Mouse (Mus musculus): ENCODE measurements around the gene Sgcd. TPM values are rescaled to one million over a fixed set of nuclear protein-coding genes. Genes with fewer than 3 reads are reported as not detected.

Gene Sgcd
- total RNA-seq, 1 experiment: 1.0 TPM

DNA sequence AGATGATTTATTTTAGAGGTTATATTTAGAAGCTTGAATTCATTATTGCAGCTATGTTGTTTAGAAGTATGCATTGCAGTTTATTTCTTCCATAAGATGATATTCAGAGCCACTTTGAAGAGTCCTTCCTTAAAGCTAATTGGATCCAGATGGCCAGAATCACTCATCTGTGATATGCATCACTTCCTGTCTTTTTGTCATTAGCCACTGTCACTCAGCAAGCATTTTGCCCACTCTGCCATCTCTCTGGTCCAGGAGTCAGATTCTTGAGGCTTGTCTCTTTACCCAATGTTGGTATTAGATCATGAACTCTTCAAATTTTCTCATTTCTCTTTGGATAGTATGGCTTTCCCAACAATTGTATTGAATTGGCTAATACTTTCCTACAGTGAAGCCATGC is 602.6 kb downstream of the Sgcd start:
- Histone ChIP-seq H3K4me1 (ENCODE audit: control insufficient read depth in 2 of 2, insufficient read depth in 2 of 2, low read length in 2 of 2, poor library complexity in 1 of 2) (no peaks in the 10 kb centered on the region), H3K4me3 (ENCODE audit: insufficient read depth in 1 of 2, low read depth in 1 of 2, low read length in 2 of 2, poor library complexity in 1 of 2, severe bottlenecking in 1 of 2) (no peak overlapping the region), H3K27ac (ENCODE audit: insufficient read depth, low read depth, low read length, poor library complexity, severe bottlenecking) (no peak overlapping the region), H3K9ac (ENCODE audit: insufficient read depth, low read depth, low read length, poor library complexity, severe bottlenecking) (no peak overlapping the region), H3K9me3 (ENCODE audit: control insufficient read depth, insufficient read depth, low read depth, low read length) (no peaks in the 10 kb centered on the region), H3K36me3 (ENCODE audit: control insufficient read depth, insufficient read depth, low read length, poor library complexity, severe bottlenecking) (no peaks in the 10 kb centered on the region)
- no peak for TF ChIP-seq ZNF384 (IDR thresholded peaks at IDR 0.05; ENCODE audit: low read depth, low read length)
- no peak for TF ChIP-seq ZC3H11A (IDR thresholded peaks at IDR 0.05; ENCODE audit: borderline replicate concordance, low read depth, low read length)
- TF ChIP-seq MAFK (IDR thresholded peaks at IDR 0.05; ENCODE audit: insufficient read depth, low read depth, low read length): no peak
- TF ChIP-seq HCFC1 (IDR thresholded peaks at IDR 0.05; ENCODE audit: borderline replicate concordance, insufficient read depth, low read length): no peak
- no peak for TF ChIP-seq CHD2 (IDR thresholded peaks at IDR 0.05; ENCODE audit: low read depth, low read length)
- no peak for DNase-seq (ENCODE audit: low read depth, low spot score)
- in situ Hi-C loops (cut with MboI; ENCODE audit: low sequenced_read_pairs in 2 of 2, unreplicated experiment in 2 of 2): no loop called here

DNA sequence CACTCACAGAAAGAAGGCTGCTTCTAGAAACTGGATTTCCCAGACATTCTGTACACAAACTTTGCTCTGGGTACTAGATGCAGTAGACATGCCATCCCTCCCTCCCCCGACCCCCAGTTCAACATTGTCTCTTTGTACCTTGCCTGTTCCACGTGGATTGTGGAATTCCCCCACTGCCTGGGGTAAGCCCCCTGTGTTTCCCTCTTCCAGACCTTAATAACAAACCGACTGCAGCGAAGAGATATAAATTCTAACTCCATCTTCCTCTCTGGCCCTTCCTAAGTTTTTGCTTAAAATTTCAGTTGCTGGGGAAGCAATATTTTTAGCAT is 609.2 kb downstream of the Sgcd start:
- TF ChIP-seq ZC3H11A (IDR thresholded peaks at IDR 0.05; ENCODE audit: borderline replicate concordance, low read depth, low read length): no peak
- no peak for TF ChIP-seq CHD2 (IDR thresholded peaks at IDR 0.05; ENCODE audit: low read depth, low read length)
- TF ChIP-seq MAFK (IDR thresholded peaks at IDR 0.05; ENCODE audit: insufficient read depth, low read depth, low read length): no peak
- TF ChIP-seq ZNF384 (IDR thresholded peaks at IDR 0.05; ENCODE audit: low read depth, low read length): no peak
- no peak for TF ChIP-seq HCFC1 (IDR thresholded peaks at IDR 0.05; ENCODE audit: borderline replicate concordance, insufficient read depth, low read length)
- no peak overlapping the region for H3K27ac ChIP-seq (ENCODE audit: insufficient read depth, low read depth, low read length, poor library complexity, severe bottlenecking)
- H3K36me3 ChIP-seq (ENCODE audit: control insufficient read depth, insufficient read depth, low read length, poor library complexity, severe bottlenecking): no peaks in the 10 kb centered on the region
- H3K4me1 ChIP-seq (ENCODE audit: control insufficient read depth in 2 of 2, insufficient read depth in 2 of 2, low read length in 2 of 2, poor library complexity in 1 of 2): peaks cover 3 to 4% of the 10 kb centered on the region in 2 experiments; a peak in 2 of 4 replicates
- H3K4me3 ChIP-seq (ENCODE audit: insufficient read depth in 1 of 2, low read depth in 1 of 2, low read length in 2 of 2, poor library complexity in 1 of 2, severe bottlenecking in 1 of 2): peak overlapping the region in 1 of 2 experiments; percentile 23; a peak in 1 of 4 replicates
- in situ Hi-C loops (cut with MboI; ENCODE audit: low sequenced_read_pairs in 2 of 2, unreplicated experiment in 2 of 2): no loop called here
- no peak overlapping the region for H3K9ac ChIP-seq (ENCODE audit: insufficient read depth, low read depth, low read length, poor library complexity, severe bottlenecking)
- no peaks in the 10 kb centered on the region for H3K9me3 ChIP-seq (ENCODE audit: control insufficient read depth, insufficient read depth, low read depth, low read length)
- no peak for DNase-seq (ENCODE audit: low read depth, low spot score)

DNA sequence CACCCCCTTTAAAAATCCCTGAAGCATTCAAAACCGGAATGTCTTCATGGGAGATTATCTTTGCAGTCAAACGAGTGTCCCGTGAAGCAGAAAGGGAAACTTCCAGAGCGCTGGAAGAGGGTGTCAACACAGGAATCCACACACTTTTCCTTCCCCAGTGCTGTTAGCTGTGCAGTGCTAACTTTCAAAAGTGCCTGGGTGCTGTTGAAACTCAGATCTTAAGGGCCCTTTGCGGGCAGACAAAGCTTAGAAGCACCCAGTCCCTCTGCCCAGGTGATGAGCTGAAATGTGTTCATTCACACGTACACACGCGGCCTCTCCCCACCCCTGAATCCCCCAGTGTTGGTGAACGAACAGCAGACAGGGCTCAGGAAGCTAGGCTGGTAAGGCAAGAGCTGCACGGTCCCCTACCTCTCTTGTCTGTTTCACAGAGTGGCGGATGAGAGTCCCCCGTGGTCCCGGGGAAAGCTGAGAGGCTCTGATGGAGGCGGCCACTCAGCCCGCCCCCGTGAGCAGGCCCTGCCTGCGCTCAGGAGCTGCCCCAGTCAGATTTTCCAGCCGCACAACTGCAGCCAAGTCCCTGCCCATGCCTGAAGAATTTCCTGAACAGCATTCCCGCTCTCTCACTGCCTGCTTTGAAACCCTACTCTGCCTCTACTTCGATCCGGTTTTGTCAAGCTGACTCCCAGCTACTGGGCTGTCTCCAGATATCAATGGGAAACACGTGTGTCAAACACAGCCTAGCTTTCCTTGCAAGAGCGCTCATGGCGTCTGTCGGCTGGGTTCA is 609.7 kb downstream of the Sgcd start:
- in situ Hi-C loops (cut with MboI; ENCODE audit: low sequenced_read_pairs in 2 of 2, unreplicated experiment in 2 of 2): no loop called here
- TF ChIP-seq CHD2 (IDR thresholded peaks at IDR 0.05; ENCODE audit: low read depth, low read length) (no peak), ZNF384 (IDR thresholded peaks at IDR 0.05; ENCODE audit: low read depth, low read length) (no peak), MAFK (IDR thresholded peaks at IDR 0.05; ENCODE audit: insufficient read depth, low read depth, low read length) (no peak), ZC3H11A (IDR thresholded peaks at IDR 0.05; ENCODE audit: borderline replicate concordance, low read depth, low read length) (no peak), HCFC1 (IDR thresholded peaks at IDR 0.05; ENCODE audit: borderline replicate concordance, insufficient read depth, low read length) (no peak)
- Histone ChIP-seq H3K4me1 (ENCODE audit: control insufficient read depth in 2 of 2, insufficient read depth in 2 of 2, low read length in 2 of 2, poor library complexity in 1 of 2) (peaks cover 3 to 4% of the 10 kb centered on the region in 2 experiments; a peak in 2 of 4 replicates), H3K4me3 (ENCODE audit: insufficient read depth in 1 of 2, low read depth in 1 of 2, low read length in 2 of 2, poor library complexity in 1 of 2, severe bottlenecking in 1 of 2) (peak overlapping the region; percentile 23 to 27; a peak in 3 of 4 replicates), H3K27ac (ENCODE audit: insufficient read depth, low read depth, low read length, poor library complexity, severe bottlenecking) (no peak overlapping the region), H3K9me3 (ENCODE audit: control insufficient read depth, insufficient read depth, low read depth, low read length) (no peaks in the 10 kb centered on the region), H3K36me3 (ENCODE audit: control insufficient read depth, insufficient read depth, low read length, poor library complexity, severe bottlenecking) (no peaks in the 10 kb centered on the region), H3K9ac (ENCODE audit: insufficient read depth, low read depth, low read length, poor library complexity, severe bottlenecking) (peak overlapping the region; percentile 10; the same call in 1 of the 2 replicates)
- peak; percentile 31 for DNase-seq (ENCODE audit: low read depth, low spot score)

DNA sequence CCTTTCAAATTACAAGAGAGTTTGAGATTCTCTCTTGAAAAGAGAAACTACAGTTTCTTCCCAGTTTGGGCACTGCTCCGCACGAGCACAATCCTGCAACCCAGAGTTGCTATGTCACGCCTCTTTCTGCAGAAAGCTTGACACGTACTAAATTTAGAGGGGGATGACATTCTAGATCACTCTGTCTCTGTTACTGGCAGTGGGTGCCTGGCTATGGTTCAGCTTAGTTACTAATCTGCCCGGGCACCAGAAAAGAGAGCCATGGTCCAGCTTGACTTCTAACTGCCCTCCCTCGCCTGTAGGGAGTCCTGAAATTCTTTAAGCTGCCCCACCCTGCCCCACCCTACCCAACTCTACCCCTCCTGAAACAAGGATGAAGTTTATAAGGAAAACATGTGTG is 611.3 kb downstream of the Sgcd start:
- TF ChIP-seq MAFK (IDR thresholded peaks at IDR 0.05; ENCODE audit: insufficient read depth, low read depth, low read length): no peak
- TF ChIP-seq ZNF384 (IDR thresholded peaks at IDR 0.05; ENCODE audit: low read depth, low read length): no peak
- TF ChIP-seq ZC3H11A (IDR thresholded peaks at IDR 0.05; ENCODE audit: borderline replicate concordance, low read depth, low read length): no peak
- TF ChIP-seq CHD2 (IDR thresholded peaks at IDR 0.05; ENCODE audit: low read depth, low read length): no peak
- no peak for TF ChIP-seq HCFC1 (IDR thresholded peaks at IDR 0.05; ENCODE audit: borderline replicate concordance, insufficient read depth, low read length)
- Histone ChIP-seq H3K9ac (ENCODE audit: insufficient read depth, low read depth, low read length, poor library complexity, severe bottlenecking) (no peak overlapping the region), H3K9me3 (ENCODE audit: control insufficient read depth, insufficient read depth, low read depth, low read length) (no peaks in the 10 kb centered on the region), H3K36me3 (ENCODE audit: control insufficient read depth, insufficient read depth, low read length, poor library complexity, severe bottlenecking) (no peaks in the 10 kb centered on the region), H3K4me1 (ENCODE audit: control insufficient read depth in 2 of 2, insufficient read depth in 2 of 2, low read length in 2 of 2, poor library complexity in 1 of 2) (peaks cover 3 to 4% of the 10 kb centered on the region in 2 experiments; a peak in 2 of 4 replicates), H3K27ac (ENCODE audit: insufficient read depth, low read depth, low read length, poor library complexity, severe bottlenecking) (no peak overlapping the region), H3K4me3 (ENCODE audit: insufficient read depth in 1 of 2, low read depth in 1 of 2, low read length in 2 of 2, poor library complexity in 1 of 2, severe bottlenecking in 1 of 2) (no peak overlapping the region)
- in situ Hi-C loops (cut with MboI; ENCODE audit: low sequenced_read_pairs in 2 of 2, unreplicated experiment in 2 of 2): no loop called here
- no peak for DNase-seq (ENCODE audit: low read depth, low spot score)
